Comparison of ENCODE assay signal across 8 mouse cellular contexts in the genomic region with DNA sequence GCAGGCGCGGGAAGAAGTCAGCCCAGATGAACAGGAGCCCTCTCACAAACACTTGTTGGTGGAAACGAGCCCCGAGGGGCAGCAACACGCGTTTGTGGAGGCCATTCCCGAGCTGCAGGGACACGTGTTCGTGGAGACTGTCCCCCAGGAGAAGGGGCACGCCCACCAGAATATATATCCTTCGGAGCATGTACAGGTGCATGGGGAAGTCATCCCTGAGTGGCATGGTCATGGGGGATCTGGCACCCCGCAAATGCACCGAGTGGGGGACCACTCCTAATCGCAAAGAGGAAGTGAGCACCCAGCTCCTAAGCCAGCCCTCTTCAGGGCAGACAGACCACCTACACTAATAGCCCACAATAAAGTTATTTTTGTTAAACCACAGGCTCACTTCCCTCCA. TPM values are rescaled to one million over a fixed set of nuclear protein-coding genes. Genes with fewer than 3 reads are reported as not detected.
A peak's percentile ranks its signal among the peaks of the same experiment; 100 is the strongest.
DNase-seq lines count a peak whose midpoint lies in the region; ATAC-seq and TF ChIP-seq lines count a peak whose summit lies in the region.

No protein-coding gene starts in this region.

- H3K4me1 ChIP-seq in kidney, embryonic 16.5 days (ENCODE audit: insufficient read depth, low read length): peaks cover 16% of the 10 kb centered on the region
- H3K4me1 ChIP-seq in embryonic facial prominence, embryonic 12.5 days: peaks cover 19% of the 10 kb centered on the region
- H3K4me1 ChIP-seq in intestine, embryonic 14.5 days (replicated peaks; ENCODE audit: control insufficient read depth, insufficient read depth, low read length): no peaks in the 10 kb centered on the region; the same call in 1 of the 2 replicates
- 0 out of 2 replicates have a peak, but pooled peaks cover 3% of the 10 kb centered on the region for H3K4me1 ChIP-seq in midbrain, postnatal 0 days (ENCODE audit: insufficient read depth, low read length)

- no peaks in the 10 kb centered on the region for H3K9me3 ChIP-seq in kidney, embryonic 16.5 days (ENCODE audit: low read length)
- H3K9me3 ChIP-seq in embryonic facial prominence, embryonic 12.5 days: no peaks in the 10 kb centered on the region
- no peaks in the 10 kb centered on the region for H3K9me3 ChIP-seq in intestine, embryonic 14.5 days (ENCODE audit: control insufficient read depth, low read length)
- H3K9me3 ChIP-seq in midbrain, postnatal 0 days (ENCODE audit: low read length): no peaks in the 10 kb centered on the region

- H3K27me3 ChIP-seq in kidney, embryonic 16.5 days (ENCODE audit: insufficient read depth, low read length): peaks cover 6% of the 10 kb centered on the region; the same call in 1 of the 2 replicates
- peaks cover 33% of the 10 kb centered on the region for H3K27me3 ChIP-seq in embryonic facial prominence, embryonic 12.5 days
- peaks cover 14% of the 10 kb centered on the region for H3K27me3 ChIP-seq in intestine, embryonic 14.5 days (replicated peaks; ENCODE audit: control insufficient read depth, insufficient read depth, low read length)
- 0 out of 2 replicates have a peak, but pooled peaks cover 3% of the 10 kb centered on the region for H3K27me3 ChIP-seq in midbrain, postnatal 0 days (ENCODE audit: insufficient read depth, low read length)

- WGBS in kidney, embryonic 16.5 days: 47% methylated on average over 14 of the region's 14 CpGs
- WGBS in embryonic facial prominence, embryonic 12.5 days: 56% methylated on average over 14 of the region's 14 CpGs
- 55% methylated on average over 14 of the region's 14 CpGs for WGBS in intestine, embryonic 14.5 days
- WGBS in midbrain, postnatal 0 days: 62% methylated on average over 14 of the region's 14 CpGs

- H3K36me3 ChIP-seq in kidney, embryonic 16.5 days (ENCODE audit: insufficient read depth, low read length): peaks cover 42% of the 10 kb centered on the region
- peaks cover 49% of the 10 kb centered on the region for H3K36me3 ChIP-seq in embryonic facial prominence, embryonic 12.5 days
- peaks cover 48% of the 10 kb centered on the region for H3K36me3 ChIP-seq in intestine, embryonic 14.5 days (ENCODE audit: control insufficient read depth, insufficient read depth, low read length)
- peaks cover 49% of the 10 kb centered on the region for H3K36me3 ChIP-seq in midbrain, postnatal 0 days (ENCODE audit: insufficient read depth, low read length)

- H3K27ac ChIP-seq in kidney, embryonic 16.5 days (ENCODE audit: low read length): no peak overlapping the region
- no peak overlapping the region for H3K27ac ChIP-seq in embryonic facial prominence, embryonic 12.5 days
- H3K27ac ChIP-seq in intestine, embryonic 14.5 days (ENCODE audit: low read depth): no peak overlapping the region
- no peak overlapping the region for H3K27ac ChIP-seq in midbrain, postnatal 0 days (ENCODE audit: low read depth, low read length)

- no peak for ATAC-seq in kidney, embryonic 16.5 days (ENCODE audit: low FRiP score, low TSS enrichment)
- ATAC-seq in embryonic facial prominence, embryonic 12.5 days (ENCODE audit: insufficient number of reproducible peaks, insufficient read depth, low FRiP score, low TSS enrichment): no peak
- no peak for ATAC-seq in intestine, embryonic 14.5 days (replicated peaks; ENCODE audit: low FRiP score, low TSS enrichment, low read depth)
- ATAC-seq in midbrain, postnatal 0 days (ENCODE audit: low FRiP score): no peak

- H3K4me2 ChIP-seq in kidney, embryonic 16.5 days (replicated peaks; ENCODE audit: low read depth, low read length): peak overlapping the region; percentile 67
- H3K4me2 ChIP-seq in embryonic facial prominence, embryonic 12.5 days (replicated peaks): peak overlapping the region; percentile 57; the same call in 1 of the 2 replicates
- H3K4me2 ChIP-seq in intestine, embryonic 14.5 days (ENCODE audit: low read length): no peak overlapping the region; the same call in 1 of the 2 replicates
- H3K4me2 ChIP-seq in midbrain, postnatal 0 days (ENCODE audit: low read depth, low read length, poor library complexity, severe bottlenecking): peak overlapping the region; percentile 54

- H3K9ac ChIP-seq in kidney, embryonic 16.5 days (replicated peaks; ENCODE audit: low read length): no peak overlapping the region
- H3K9ac ChIP-seq in embryonic facial prominence, embryonic 12.5 days: no peak overlapping the region
- no peak overlapping the region for H3K9ac ChIP-seq in intestine, embryonic 14.5 days (ENCODE audit: low read length)
- no peak overlapping the region for H3K9ac ChIP-seq in midbrain, postnatal 0 days (replicated peaks; ENCODE audit: low read length, poor library complexity, severe bottlenecking)

- DNase-seq in kidney, adult 11 months: no peak
- no peak for DNase-seq in intestine, embryonic 14.5 days (ENCODE audit: low spot score)
- no peak for DNase-seq in midbrain, postnatal 0 days (ENCODE audit: low spot score)
- no peak for DNase-seq in adrenal gland, adult (ENCODE audit: inconsistent age in 2 of 2, low spot score in 1 of 2)
- no peak for DNase-seq in thymus, postnatal 4 days
- no peak for DNase-seq in thymus, postnatal 10 days (ENCODE audit: low spot score in 2 of 2)

- H3K4me3 ChIP-seq in kidney, embryonic 16.5 days (ENCODE audit: low read length): no peak overlapping the region
- H3K4me3 ChIP-seq in embryonic facial prominence, embryonic 12.5 days: no peak overlapping the region
- H3K4me3 ChIP-seq in intestine, embryonic 14.5 days (ENCODE audit: low read depth, low read length): peak overlapping the region; percentile 31; the same call in 1 of the 2 replicates
- H3K4me3 ChIP-seq in midbrain, postnatal 0 days (ENCODE audit: low read depth, low read length): no peak overlapping the region

- no peak for TF ChIP-seq CTCF in midbrain, postnatal 0 days (IDR thresholded peaks at IDR 0.05)

RNA-seq across cellular contexts. Expression of gene Akt1s1, which starts 8.4 kb away (rescaled TPM):
- polyA plus RNA-seq in kidney, embryonic 16.5 days (2015; fragmentation: Nextera tagmentation; extraction: Ambion mirVana): 117 and 126 TPM in 2 replicates
- polyA plus RNA-seq in embryonic facial prominence, embryonic 12.5 days (2016; fragmentation: Nextera tagmentation; extraction: Ambion mirVana): 116 and 120 TPM in 2 replicates
- 63.7 and 68.0 TPM in 2 replicates for polyA plus RNA-seq in intestine, embryonic 14.5 days (2014; fragmentation: Nextera tagmentation; extraction: Ambion mirVana)
- 104 and 120 TPM in 2 replicates for total RNA-seq in midbrain, postnatal 0 days (2014; rRNA removed)
- polyA plus RNA-seq in midbrain, postnatal 0 days (2015; fragmentation: Nextera tagmentation; extraction: Ambion mirVana): 89.1 and 91.0 TPM in 2 replicates

RNA-seq across cellular contexts. Expression of gene Tbc1d17, which starts 8.5 kb away (rescaled TPM):
- polyA plus RNA-seq in kidney, embryonic 16.5 days (2015; fragmentation: Nextera tagmentation; extraction: Ambion mirVana): 93.9 and 94.9 TPM in 2 replicates
- 94.3 and 105 TPM in 2 replicates for polyA plus RNA-seq in embryonic facial prominence, embryonic 12.5 days (2016; fragmentation: Nextera tagmentation; extraction: Ambion mirVana)
- 72.4 and 74.8 TPM in 2 replicates for polyA plus RNA-seq in intestine, embryonic 14.5 days (2014; fragmentation: Nextera tagmentation; extraction: Ambion mirVana)
- total RNA-seq in midbrain, postnatal 0 days (2014; rRNA removed): 79.7 and 129 TPM in 2 replicates
- 115 and 126 TPM in 2 replicates for polyA plus RNA-seq in midbrain, postnatal 0 days (2015; fragmentation: Nextera tagmentation; extraction: Ambion mirVana)

RNA-seq across cellular contexts. Expression of gene Pnkp, which starts 16.5 kb away (rescaled TPM):
- 38.7 and 40.4 TPM in 2 replicates for polyA plus RNA-seq in kidney, embryonic 16.5 days (2015; fragmentation: Nextera tagmentation; extraction: Ambion mirVana)
- polyA plus RNA-seq in embryonic facial prominence, embryonic 12.5 days (2016; fragmentation: Nextera tagmentation; extraction: Ambion mirVana): 29.0 and 30.4 TPM in 2 replicates
- 26.4 and 29.7 TPM in 2 replicates for polyA plus RNA-seq in intestine, embryonic 14.5 days (2014; fragmentation: Nextera tagmentation; extraction: Ambion mirVana)
- total RNA-seq in midbrain, postnatal 0 days (2014; rRNA removed): 29.5 and 32.4 TPM in 2 replicates
- 31.2 and 31.5 TPM in 2 replicates for polyA plus RNA-seq in midbrain, postnatal 0 days (2015; fragmentation: Nextera tagmentation; extraction: Ambion mirVana)

RNA-seq across cellular contexts. Expression of gene Atf5, which starts 24.0 kb away (rescaled TPM):
- polyA plus RNA-seq in kidney, embryonic 16.5 days (2015; fragmentation: Nextera tagmentation; extraction: Ambion mirVana): 3.5 and 4.3 TPM in 2 replicates
- 5.3 and 5.8 TPM in 2 replicates for polyA plus RNA-seq in embryonic facial prominence, embryonic 12.5 days (2016; fragmentation: Nextera tagmentation; extraction: Ambion mirVana)
- 2.4 and 3.0 TPM in 2 replicates for polyA plus RNA-seq in intestine, embryonic 14.5 days (2014; fragmentation: Nextera tagmentation; extraction: Ambion mirVana)
- total RNA-seq in midbrain, postnatal 0 days (2014; rRNA removed): 4.8 and 6.8 TPM in 2 replicates
- polyA plus RNA-seq in midbrain, postnatal 0 days (2015; fragmentation: Nextera tagmentation; extraction: Ambion mirVana): 3.4 and 3.7 TPM in 2 replicates

RNA-seq across cellular contexts. Expression of gene Il4i1, which starts 24.2 kb away (rescaled TPM):
- polyA plus RNA-seq in kidney, embryonic 16.5 days (2015; fragmentation: Nextera tagmentation; extraction: Ambion mirVana): 1.1 and 1.5 TPM in 2 replicates
- 1.2 and 2.5 TPM in 2 replicates for polyA plus RNA-seq in embryonic facial prominence, embryonic 12.5 days (2016; fragmentation: Nextera tagmentation; extraction: Ambion mirVana)
- 2.0 TPM in 2 replicates for polyA plus RNA-seq in intestine, embryonic 14.5 days (2014; fragmentation: Nextera tagmentation; extraction: Ambion mirVana)
- total RNA-seq in midbrain, postnatal 0 days (2014; rRNA removed): not detected in 2 replicates
- polyA plus RNA-seq in midbrain, postnatal 0 days (2015; fragmentation: Nextera tagmentation; extraction: Ambion mirVana): 0.62 and 1.1 TPM in 2 replicates
